Mouse (Mus musculus): Measurements from ENCODE around the gene Mtmr10.

The Mtmr10 gene

GRCm38 (mm10) chr7:64291722-64292121 is 4.3 kb downstream of the Mtmr10 start:
- DNase-seq (ENCODE audit: low spot score in 2 of 2) = no peak

- DNase-seq (ENCODE audit: low spot score in 2 of 2) = no peak
Measured at GRCm38 (mm10) chr7:64296286-64297010, 9.0 kb downstream of the Mtmr10 start.

GRCm38 (mm10) chr7:64310241-64310640 is 22.8 kb downstream of the Mtmr10 start:
- no peak for DNase-seq (ENCODE audit: low spot score in 2 of 2)

DNA sequence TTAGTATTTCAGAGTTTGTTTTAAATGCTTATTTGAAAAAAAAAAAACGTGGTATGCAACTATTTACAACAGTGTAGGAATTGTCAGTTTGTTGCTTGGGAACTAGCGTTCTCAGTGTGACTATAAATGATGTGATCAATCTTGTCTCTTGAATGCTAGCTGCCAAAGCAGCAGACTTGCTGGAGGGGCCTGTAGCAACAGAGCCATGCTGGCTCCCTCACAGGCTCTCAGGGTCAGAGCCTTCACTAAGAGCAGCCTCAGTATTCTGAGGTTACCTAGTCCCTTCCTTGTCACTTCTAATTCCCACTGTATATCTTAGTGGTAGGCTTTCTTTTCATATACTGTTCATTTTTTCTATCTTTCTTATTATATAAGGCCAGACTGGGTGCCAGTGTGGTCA is 23.3 kb downstream of the Mtmr10 start:
- DNase-seq (ENCODE audit: low spot score in 2 of 2) = no peak

GRCm38 (mm10) chr7:64312811-64313210 is 25.4 kb downstream of the Mtmr10 start:
- no peak for DNase-seq (ENCODE audit: low spot score in 2 of 2)

- no peak for DNase-seq (ENCODE audit: low spot score in 2 of 2)
Measured at GRCm38 (mm10) chr7:64321125-64321524, 33.7 kb downstream of the Mtmr10 start.

DNA sequence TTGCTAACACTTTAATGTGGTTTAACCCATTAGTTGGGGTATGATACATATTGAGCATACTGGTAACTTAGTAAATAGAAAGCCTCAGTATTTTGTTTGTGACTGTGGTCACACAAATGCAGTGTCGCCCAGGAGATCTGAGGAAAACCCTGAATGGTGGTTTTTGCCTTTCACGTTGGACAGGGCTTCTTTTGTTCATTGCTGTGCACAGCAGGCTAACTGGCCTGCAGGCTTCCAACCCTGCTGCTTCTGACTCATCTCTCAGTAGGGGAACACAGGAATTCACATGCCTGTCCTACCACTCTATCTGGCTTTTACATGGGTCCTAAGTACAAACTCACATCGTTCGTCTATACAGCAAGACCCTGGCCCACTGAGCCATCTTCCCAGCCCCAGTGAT is 34.2 kb downstream of the Mtmr10 start:
- no peak for DNase-seq (ENCODE audit: low spot score in 2 of 2)

DNA sequence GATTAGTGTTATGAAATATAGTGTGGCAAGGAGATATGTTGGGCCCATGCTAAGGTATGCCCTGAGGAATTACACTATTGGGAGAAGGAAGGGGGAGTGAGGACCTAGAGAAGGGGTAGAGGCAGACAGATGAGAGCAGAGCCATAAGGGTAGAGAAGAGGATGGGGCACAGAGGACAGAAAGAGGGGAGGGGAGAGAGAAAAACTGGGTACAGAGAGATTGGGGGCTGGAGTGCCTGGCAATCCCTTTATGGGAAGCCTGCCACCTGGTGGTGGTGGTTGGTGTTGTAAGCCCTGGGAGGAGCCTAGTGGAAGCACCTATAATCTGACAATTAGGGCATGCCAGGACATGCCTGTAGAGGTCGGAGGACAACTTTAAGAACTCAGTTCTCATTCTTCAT is 39.4 kb downstream of the Mtmr10 start:
- peak; percentile 79 to 94 for DNase-seq (ENCODE audit: low spot score in 2 of 2)

GRCm38 (mm10) chr7:64327486-64327885 is 40.0 kb downstream of the Mtmr10 start:
- no peak for DNase-seq (ENCODE audit: low spot score in 2 of 2)

DNA sequence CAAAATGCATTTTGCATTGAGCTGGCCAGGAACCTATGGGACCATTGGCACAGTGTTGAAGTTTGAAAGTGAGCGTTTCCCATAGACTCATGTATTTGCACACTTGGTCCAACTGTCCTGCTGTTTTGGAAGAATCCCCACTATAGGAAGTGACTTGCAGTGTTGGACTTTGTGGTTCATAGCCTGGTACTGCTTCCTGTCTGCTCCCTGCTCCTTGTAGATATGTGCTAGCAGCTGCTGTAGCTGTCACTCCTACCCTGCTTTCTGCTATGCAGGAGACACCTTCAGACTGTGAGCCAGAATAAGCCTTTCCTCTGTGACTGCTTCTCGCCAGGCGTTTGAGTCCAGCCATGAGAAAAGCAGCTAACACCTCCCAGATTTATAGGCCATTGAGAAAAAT is 43.9 kb downstream of the Mtmr10 start:
- DNase-seq (ENCODE audit: low spot score in 2 of 2) = no peak

DNA sequence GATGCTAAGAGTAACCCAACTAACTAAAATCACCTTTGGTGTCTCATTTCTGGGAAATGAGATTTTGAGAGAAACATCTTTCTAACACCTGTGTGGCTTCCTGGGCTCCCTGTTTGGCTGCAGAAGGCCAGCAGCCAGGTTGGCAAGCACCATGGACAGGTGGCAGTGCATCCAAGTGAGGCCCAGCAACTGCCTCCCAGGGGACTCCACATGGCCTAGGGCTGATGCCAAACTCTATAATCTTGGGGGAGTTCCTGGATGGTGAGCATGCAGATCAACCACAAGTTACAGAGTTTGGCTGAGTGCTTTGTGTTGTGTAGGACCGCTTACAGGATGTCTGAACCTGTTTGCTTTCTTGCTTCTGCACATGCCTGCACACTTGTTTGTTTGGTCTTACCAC is 45.2 kb downstream of the Mtmr10 start:
- no peak for DNase-seq (ENCODE audit: low spot score in 2 of 2)

DNA sequence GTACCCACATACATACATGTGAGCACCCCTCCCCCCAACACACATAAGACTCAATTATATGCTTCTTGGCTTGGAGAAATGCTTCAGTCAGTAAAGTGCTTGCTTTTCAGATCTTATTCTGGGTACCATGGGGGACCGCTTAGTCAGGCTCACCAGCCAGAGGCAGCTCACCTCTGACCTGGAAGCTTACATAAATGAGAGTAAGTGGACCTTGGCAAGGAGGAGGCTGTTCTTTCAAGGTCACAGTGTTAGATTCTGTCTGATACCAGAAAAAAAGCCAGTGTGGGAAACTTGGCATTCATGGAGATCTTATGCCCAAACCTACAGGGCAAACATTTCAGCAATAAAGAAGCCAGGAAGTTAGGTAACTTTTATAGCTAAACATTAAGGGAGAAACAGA is 60.4 kb downstream of the Mtmr10 start:
- DNase-seq (ENCODE audit: low spot score in 2 of 2) = no peak

- no peak for DNase-seq (ENCODE audit: low spot score in 2 of 2)
Measured at GRCm38 (mm10) chr7:64349147-64349861, 61.9 kb downstream of the Mtmr10 start.

DNA sequence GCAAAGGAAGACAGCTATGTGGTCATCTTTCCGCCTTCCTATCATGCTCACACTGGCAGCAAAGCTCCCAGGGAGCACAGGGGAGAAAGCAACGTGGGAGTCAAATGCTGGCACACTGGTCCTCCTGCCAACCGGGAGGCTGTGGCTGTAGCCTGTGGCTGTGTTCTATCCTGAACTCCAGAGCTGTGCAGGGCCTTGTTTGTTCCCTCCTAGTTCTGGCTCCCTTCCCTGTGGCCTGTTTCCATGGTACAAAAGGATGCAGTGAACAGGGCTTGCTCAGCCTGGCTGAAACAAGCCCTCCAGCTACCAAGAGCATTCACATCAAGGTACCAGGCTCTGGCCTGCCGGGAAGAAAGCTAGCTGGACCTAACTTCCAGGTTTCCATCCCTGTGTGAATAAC is 63.6 kb downstream of the Mtmr10 start:
- no peak for DNase-seq (ENCODE audit: low spot score in 2 of 2)

DNA sequence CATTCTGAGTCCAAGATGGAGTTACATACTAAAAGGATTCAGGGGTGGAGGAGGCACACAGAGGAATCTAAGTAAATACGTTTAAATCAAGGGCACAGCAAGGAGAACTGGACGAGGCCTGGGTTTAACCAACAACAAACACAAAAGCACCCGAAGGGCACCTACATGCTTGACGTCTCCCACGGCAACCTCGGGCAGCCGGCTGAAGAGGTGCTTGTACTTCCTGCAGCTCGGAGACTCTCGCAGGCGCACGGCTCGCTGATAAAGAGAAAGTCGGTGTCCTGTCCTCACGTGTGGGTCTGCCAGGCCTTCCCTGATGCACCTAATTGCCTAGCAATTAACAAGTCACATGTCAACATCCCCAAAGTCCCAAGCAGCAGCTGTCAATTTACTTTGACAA is 66.8 kb downstream of the Mtmr10 start:
- DNase-seq (ENCODE audit: low spot score in 2 of 2) = no peak

- DNase-seq (ENCODE audit: low spot score in 2 of 2) = no peak
Measured at GRCm38 (mm10) chr7:64356661-64357060, 69.2 kb downstream of the Mtmr10 start.

- DNase-seq (ENCODE audit: low spot score in 2 of 2) = no peak
Measured at GRCm38 (mm10) chr7:64357405-64357804, 70.0 kb downstream of the Mtmr10 start.

- DNase-seq (ENCODE audit: low spot score in 2 of 2) = no peak
Measured at GRCm38 (mm10) chr7:64358666-64359065, 71.2 kb downstream of the Mtmr10 start.

GRCm38 (mm10) chr7:64359943-64360585 is 72.6 kb downstream of the Mtmr10 start:
- no peak for DNase-seq (ENCODE audit: low spot score in 2 of 2)

DNA sequence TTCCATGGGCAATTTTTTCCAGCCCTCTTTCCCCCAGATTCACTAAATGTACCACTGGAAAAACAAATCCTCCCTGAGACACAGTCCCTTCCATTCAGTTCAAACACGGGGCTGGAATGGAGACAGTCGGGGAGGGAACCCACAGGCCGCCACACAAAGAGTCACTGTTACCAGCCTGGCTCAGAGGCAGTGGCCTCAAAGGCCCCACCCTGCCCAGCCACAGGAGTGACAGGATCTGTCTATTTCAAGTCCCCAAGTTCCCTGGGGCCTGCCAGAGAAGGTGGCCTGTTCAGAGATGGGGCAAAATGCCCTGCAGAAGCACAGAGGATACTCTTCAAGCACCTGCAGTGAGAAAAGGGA is 73.1 kb downstream of the Mtmr10 start:
- no peak for DNase-seq (ENCODE audit: low spot score in 2 of 2)

DNA sequence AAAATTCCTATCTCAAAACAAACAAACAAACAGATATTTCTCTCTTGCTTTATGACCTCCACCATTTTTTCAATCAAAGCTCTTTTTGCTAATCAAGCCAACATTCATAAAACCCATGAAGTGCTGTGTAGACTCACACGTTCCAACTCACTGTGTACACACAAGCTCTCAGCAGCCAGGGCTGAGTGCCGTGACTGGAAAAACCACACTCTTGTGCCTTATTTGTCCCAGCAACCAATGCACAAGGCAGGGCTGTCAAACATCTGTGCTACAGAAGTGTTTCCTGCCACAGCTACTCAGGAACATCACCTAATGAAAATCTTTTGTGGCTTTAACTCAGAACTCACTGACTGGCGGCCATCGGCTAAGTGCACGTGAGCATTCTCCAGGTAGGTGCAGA is 78.4 kb downstream of the Mtmr10 start:
- no peak for DNase-seq (ENCODE audit: low spot score in 2 of 2)

GRCm38 (mm10) chr7:64369841-64370240 is 82.4 kb downstream of the Mtmr10 start:
- DNase-seq (ENCODE audit: low spot score in 2 of 2) = no peak

Measured in spleen, postnatal 4 days (tissue).